Mouse (Mus musculus) C2C12 (cell line): ENCODE measurements at regions not wholly inside any gene's neighbourhood (a gene's known extent, or its start where the extent isn't known, plus 50 kb on each side); places are given as distances from the start of the nearest gene placed in this dataset.

Experiments used
- CTCF ChIP-seq: IDR thresholded peaks from one replicate; pipeline ENCODE4 v1.5.1; 2011; ENCODE audit not compliant: control insufficient read depth, insufficient read depth, insufficient read length
- USF1 ChIP-seq: IDR thresholded peaks from one replicate; pipeline ENCODE4 v1.6.1; 2011; ENCODE audit warnings: low read depth, mild to moderate bottlenecking, control low read depth, moderate library complexity

- TF ChIP-seq CTCF (no peak), USF1 (no peak)
Measured at GRCm38 (mm10) chr4:125410736-125411441, 79.6 kb upstream of the Grik3 start.
